Mouse (Mus musculus) testis, adult 2 months (tissue): ENCODE results near the gene Zfp719.

ENCODE experiments used
- CTCF ChIP-seq: fragments of 200-500 bp; IDR thresholded peaks from 2 replicates; pipeline ENCODE4 v1.5.1; 2012; ENCODE audit warnings: low read depth, mild to moderate bottlenecking, inconsistent platforms, low read length, moderate library complexity; ENCODE audit not compliant: control insufficient read depth, insufficient read depth, insufficient replicate concordance
- POLR2A ChIP-seq: fragments of 200-500 bp; IDR thresholded peaks from 2 replicates; pipeline ENCODE4 v1.6.1; 2012; ENCODE audit warnings: low read depth, mild to moderate bottlenecking, inconsistent platforms, low read length, moderate library complexity; ENCODE audit not compliant: control insufficient read depth

DNA sequence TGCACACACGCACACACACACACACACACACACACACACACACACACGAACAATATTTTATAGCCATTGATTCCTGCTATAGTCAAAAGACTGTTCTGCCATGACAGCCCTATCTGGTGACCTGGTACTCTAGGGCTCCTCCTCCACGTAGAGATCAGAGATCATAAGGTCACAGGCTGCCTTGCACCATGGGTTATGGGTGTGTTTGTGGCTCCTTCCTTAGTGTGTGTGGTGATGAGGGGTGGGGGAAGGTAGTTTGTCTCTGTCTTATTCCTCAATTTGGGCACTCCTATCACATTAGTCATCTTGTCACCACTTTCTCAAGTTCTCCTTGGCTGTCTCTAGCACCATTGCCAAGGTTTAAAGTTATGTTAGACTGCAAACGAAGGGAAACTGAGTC lies 40.9 kb upstream of the Zfp719 start:
- TF ChIP-seq CTCF (no peak), POLR2A (no peak)
